22 mouse cellular contexts compared by ENCODE assay signal in the genomic region with DNA sequence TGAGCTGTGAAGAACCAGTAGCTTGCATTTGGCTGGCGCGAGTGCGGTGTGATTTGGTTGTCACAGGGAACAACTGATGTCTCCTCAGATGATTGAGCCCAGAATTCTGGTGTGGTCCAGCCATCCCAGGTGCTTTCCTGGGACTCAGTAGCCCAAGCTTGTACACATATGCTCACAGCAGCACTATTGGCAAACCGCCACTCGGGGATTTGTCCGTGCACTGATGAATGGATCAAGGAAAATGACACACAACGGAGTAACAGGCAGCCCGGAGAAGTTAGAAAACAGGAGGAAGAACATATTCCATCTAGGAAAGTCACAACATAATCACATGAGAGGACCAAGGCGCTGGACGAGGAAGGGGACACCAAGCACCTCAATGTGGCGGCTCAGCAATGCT. TPM values are rescaled to one million over a fixed set of nuclear protein-coding genes. Genes with fewer than 3 reads are reported as not detected.
A peak's percentile ranks its signal among the peaks of the same experiment; 100 is the strongest.
DNase-seq lines count a peak whose midpoint lies in the region; ATAC-seq and TF ChIP-seq lines count a peak whose summit lies in the region.
"Had no signal": no experiment of that assay in that cellular context is flagged by ENCODE, and none has a peak within 500 bp of the region (broad histone marks: within the 10 kb centered on the region; RNA-seq: fewer than 3 reads in every experiment).

No protein-coding gene starts in this region.

- no peak overlapping the region for H3K4me2 ChIP-seq in lung, embryonic 14.5 days
- H3K4me2 ChIP-seq in lung, postnatal 0 days (replicated peaks; ENCODE audit: low read depth, low read length): no peak overlapping the region
- H3K4me2 ChIP-seq: embryonic facial prominence, embryonic 13.5 days; forebrain, embryonic 13.5 days; heart, embryonic 11.5 days; hindbrain, embryonic 15.5 days had no signal

- DNase-seq in cerebellum, postnatal 25 days: peak; percentile 19 to 50
- peak; percentile 54 for DNase-seq in heart, embryonic 10.5 days (ENCODE audit: low spot score)
- DNase-seq in heart, adult 9 months (ENCODE audit: low spot score in 2 of 2): no peak
- DNase-seq in lung, embryonic 14.5 days: peak; percentile 26
- DNase-seq in lung, postnatal 0 days (ENCODE audit: low spot score): no peak
- peak; percentile 47 for DNase-seq in testis, postnatal 10 days (ENCODE audit: low spot score)
- DNase-seq in testis, postnatal 14 days (ENCODE audit: low spot score): no peak
- DNase-seq: adrenal gland, postnatal 14 days; cerebellum, adult 9-10 months; gastrocnemius, adult 2 months; gastrocnemius, postnatal 25 days had no signal

- no peaks in the 10 kb centered on the region for H3K36me3 ChIP-seq in heart, embryonic 10.5 days
- H3K36me3 ChIP-seq in lung, embryonic 14.5 days (ENCODE audit: insufficient read depth): no peaks in the 10 kb centered on the region
- no peaks in the 10 kb centered on the region for H3K36me3 ChIP-seq in lung, postnatal 0 days (ENCODE audit: insufficient read depth, low read length)
- H3K36me3 ChIP-seq: embryonic facial prominence, embryonic 13.5 days; hindbrain, embryonic 10.5 days; hindbrain, embryonic 15.5 days had no signal

- no peak for ATAC-seq in cerebellum, adult (ENCODE audit: insufficient number of reproducible peaks, low FRiP score, low TSS enrichment)
- ATAC-seq in lung, embryonic 14.5 days (ENCODE audit: insufficient read depth): no peak
- no peak for ATAC-seq in lung, postnatal 0 days
- ATAC-seq: activated CD4-positive, CD25-positive, alpha-beta regulatory T cell, adult 4 months; forebrain, embryonic 13.5 days; inflammation-experienced regulatory T-cells, adult 6 months; intestine, postnatal 0 days; Patski had no signal

- WGBS in heart, embryonic 10.5 days: 91% methylated on average over 11 of the region's 11 CpGs
- WGBS in lung, embryonic 14.5 days: 73% methylated on average over 11 of the region's 11 CpGs
- 81% methylated on average over 11 of the region's 11 CpGs for WGBS in lung, postnatal 0 days

- no peak overlapping the region for H3K9ac ChIP-seq in lung, embryonic 14.5 days
- no peak overlapping the region for H3K9ac ChIP-seq in lung, postnatal 0 days (replicated peaks; ENCODE audit: low read depth)
- H3K9ac ChIP-seq: embryonic facial prominence, embryonic 13.5 days; forebrain, embryonic 13.5 days; hindbrain, embryonic 15.5 days had no signal

- no peaks in the 10 kb centered on the region for H3K4me1 ChIP-seq in heart, embryonic 10.5 days
- H3K4me1 ChIP-seq in lung, embryonic 14.5 days (ENCODE audit: insufficient read depth): no peaks in the 10 kb centered on the region
- H3K4me1 ChIP-seq in lung, postnatal 0 days (ENCODE audit: insufficient read depth, low read depth, low read length): no peaks in the 10 kb centered on the region

- H3K9me3 ChIP-seq in heart, embryonic 10.5 days: no peaks in the 10 kb centered on the region
- no peaks in the 10 kb centered on the region for H3K9me3 ChIP-seq in lung, embryonic 14.5 days (ENCODE audit: low read depth, low read length)
- no peaks in the 10 kb centered on the region for H3K9me3 ChIP-seq in lung, postnatal 0 days (ENCODE audit: low read length)
- H3K9me3 ChIP-seq: embryonic facial prominence, embryonic 13.5 days; forebrain, embryonic 13.5 days; hindbrain, embryonic 10.5 days; hindbrain, embryonic 15.5 days had no signal

- TF ChIP-seq CTCF in lung, embryonic 14.5 days (IDR thresholded peaks at IDR 0.05; ENCODE audit: low read depth): no peak
- no peak for TF ChIP-seq CTCF in lung, postnatal 0 days (IDR thresholded peaks at IDR 0.05)

- TF ChIP-seq EP300 in lung, postnatal 0 days (IDR thresholded peaks at IDR 0.05): no peak

- H3K27me3 ChIP-seq in heart, embryonic 10.5 days (ENCODE audit: insufficient read depth, poor library complexity, severe bottlenecking): peaks cover under 1% of the 10 kb centered on the region; the same call in 1 of the 2 replicates
- 0 out of 2 replicates have a peak, but pooled peaks cover 2% of the 10 kb centered on the region for H3K27me3 ChIP-seq in lung, embryonic 14.5 days (ENCODE audit: insufficient read depth, low read length)
- 0 out of 2 replicates have a peak, but pooled peaks cover 3% of the 10 kb centered on the region for H3K27me3 ChIP-seq in lung, postnatal 0 days (replicated peaks; ENCODE audit: insufficient read depth, low read length)
- H3K27me3 ChIP-seq: CH12.LX; forebrain, embryonic 13.5 days; hindbrain, embryonic 15.5 days had no signal

- H3K27ac ChIP-seq in heart, embryonic 10.5 days: no peak overlapping the region
- H3K27ac ChIP-seq in lung, embryonic 14.5 days (ENCODE audit: low read depth): no peak overlapping the region
- no peak overlapping the region for H3K27ac ChIP-seq in lung, postnatal 0 days (ENCODE audit: low read length)
- H3K27ac ChIP-seq: embryonic facial prominence, embryonic 13.5 days; forebrain, embryonic 13.5 days; gastrocnemius, adult 2 months; hindbrain, embryonic 10.5 days; hindbrain, embryonic 15.5 days had no signal

- H3K4me3 ChIP-seq in heart, embryonic 10.5 days: no peak overlapping the region
- H3K4me3 ChIP-seq in lung, embryonic 14.5 days (ENCODE audit: low read depth, low read length): no peak overlapping the region
- no peak overlapping the region for H3K4me3 ChIP-seq in lung, postnatal 0 days (ENCODE audit: low read depth, low read length)
- H3K4me3 ChIP-seq: embryonic facial prominence, embryonic 13.5 days; forebrain, embryonic 13.5 days; gastrocnemius, adult 2 months; hindbrain, embryonic 10.5 days; hindbrain, embryonic 15.5 days had no signal

RNA-seq across cellular contexts. Expression of a gene that starts 42.3 kb away (rescaled TPM):
- 9.2 and 10.9 TPM in 2 replicates for polyA plus RNA-seq in heart, embryonic 10.5 days (2016; fragmentation: Nextera tagmentation; extraction: Ambion mirVana)
- 17.4 and 19.0 TPM in 2 replicates for polyA plus RNA-seq in lung, embryonic 14.5 days (2014; fragmentation: Nextera tagmentation; extraction: Ambion mirVana)
- polyA plus RNA-seq in lung, postnatal 0 days (2015; fragmentation: Nextera tagmentation; extraction: Ambion mirVana): 16.9 and 18.2 TPM in 2 replicates

Comparison
In these comparisons a context has a peak if more than half of its experiments do, and no peak if none do; other contexts are left out.
1. DNase-seq: peak in cerebellum, postnatal 25 days (2 of 2), heart, embryonic 10.5 days (single experiment), lung, embryonic 14.5 days (single experiment) and testis, postnatal 10 days (single experiment); none in heart, adult 9 months (0 of 2), lung, postnatal 0 days (single experiment) and testis, postnatal 14 days (single experiment).